Mouse (Mus musculus): ENCODE measurements at regions not wholly inside any gene's neighbourhood (a gene's known extent, or its start where the extent isn't known, plus 50 kb on each side); places are given as distances from the start of the nearest gene placed in this dataset.

DNA sequence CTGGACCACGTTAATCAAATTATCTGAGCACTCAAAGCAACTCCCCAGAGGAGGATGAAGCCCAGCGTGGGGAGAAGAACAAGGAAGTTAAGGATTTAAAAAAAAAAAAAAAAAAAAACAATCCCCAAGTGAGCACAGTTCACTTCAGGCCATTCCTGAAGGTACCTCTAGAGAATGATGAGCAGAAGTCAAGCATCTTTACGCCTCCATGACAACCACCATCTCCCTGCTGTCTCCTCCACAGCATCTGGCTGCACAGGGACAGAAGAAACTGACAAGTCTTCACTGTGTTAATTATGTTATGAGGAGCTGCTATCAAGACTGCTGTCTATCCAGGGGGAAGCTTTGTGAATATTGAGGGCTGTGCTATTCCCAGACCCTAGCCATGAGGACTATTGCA, 246.6 kb downstream of the Ipo11 start:
- TF ChIP-seq CTCF (IDR thresholded peaks at IDR 0.05) (no peak), EP300 (IDR thresholded peaks at IDR 0.05; ENCODE audit: insufficient read depth, low read depth, low read length) (no peak), POLR2A (IDR thresholded peaks at IDR 0.05; ENCODE audit: insufficient read depth, low read depth, low read length) (no peak)

Measured in heart, adult 2 months (tissue).